Mouse (Mus musculus) small intestine, adult 2 months (tissue): Measurements from ENCODE around the gene Ush1c.

Source experiments
- CTCF ChIP-seq: fragments of 200-500 bp; IDR thresholded peaks from 2 replicates; pipeline ENCODE4 v1.5.1; 2012; ENCODE audit warnings: low read depth, mild to moderate bottlenecking, control low read depth, inconsistent platforms, low read length, moderate library complexity, mixed read lengths; ENCODE audit not compliant: insufficient replicate concordance, insufficient read length; ENCODE audit errors: extremely low read depth
- POLR2A ChIP-seq: fragments of 200-500 bp; IDR thresholded peaks from 2 replicates; pipeline ENCODE4 v1.6.1; 2012; ENCODE audit warnings: low read depth, mild to moderate bottlenecking, control low read depth, inconsistent platforms, low read length, moderate library complexity

- TF ChIP-seq CTCF (no peak), POLR2A (no peak)
These were observed 45.4 kb upstream of the Ush1c start for GRCm38 (mm10) chr7:46283681-46284080.
